Mouse (Mus musculus) liver, postnatal 0 days (tissue): ENCODE measurements around the gene Cfap77.

Experiments
- CTCF ChIP-seq: sonication (generic); IDR thresholded peaks from 2 replicates; pipeline ENCODE4 v1.5.1; 2016; ENCODE audit warnings: antibody characterized with exemption, low read depth
- EP300 ChIP-seq: IDR thresholded peaks from 2 replicates; pipeline ENCODE4 v1.6.1; 2016; ENCODE audit warnings: antibody characterized with exemption, low read depth, mild to moderate bottlenecking

- no peak for TF ChIP-seq CTCF
- TF ChIP-seq EP300: no peak
Observed at GRCm38 (mm10) chr2:28973832-28974450, 80.9 kb downstream of the Cfap77 start.
